Mouse (Mus musculus) MEL (cell line): ENCODE results near the gene Rph3al.

Experiments used
- CHD1 ChIP-seq: IDR thresholded peaks from 2 replicates; pipeline ENCODE4 v1.6.1; 2012; ENCODE audit warnings: low read depth, mild to moderate bottlenecking, inconsistent platforms, low read length, improper control_type of control experiment
- CTCF ChIP-seq, 3 experiments: IDR thresholded peaks in 2 of 3; conservative IDR thresholded peaks in 1 of 3; 2 replicates each; pipeline ENCODE4 v1.5.1; 2011 to 2012; ENCODE audit warnings: low read length in 3 of 3, low read depth in 2 of 3, mild to moderate bottlenecking in 2 of 3, improper control_type of control experiment in 1 of 3, inconsistent platforms in 1 of 3, mixed read lengths in 1 of 3, moderate library complexity in 1 of 3; ENCODE audit not compliant: control insufficient read depth in 1 of 3, insufficient read depth in 1 of 3, poor library complexity in 1 of 3, severe bottlenecking in 1 of 3
- E2F4 ChIP-seq: IDR thresholded peaks from 2 replicates; pipeline ENCODE4 v1.6.1; 2011; ENCODE audit warnings: low read depth, low read length, improper control_type of control experiment, borderline replicate concordance
- MEF2A ChIP-seq: IDR thresholded peaks from 2 replicates; pipeline ENCODE4 v1.6.1; 2014; ENCODE audit warnings: low read depth, mild to moderate bottlenecking, inconsistent platforms, low read length, improper control_type of control experiment; ENCODE audit not compliant: poor library complexity, insufficient replicate concordance, severe bottlenecking; ENCODE audit errors: extremely low read depth
- MXI1 ChIP-seq: IDR thresholded peaks from 2 replicates; pipeline ENCODE4 v1.6.1; 2011; ENCODE audit warnings: mild to moderate bottlenecking, low read depth, low read length, improper control_type of control experiment
- TBP ChIP-seq: IDR thresholded peaks from 2 replicates; pipeline ENCODE4 v1.8.0; 2011; ENCODE audit warnings: low read depth, low read length, improper control_type of control experiment
- ZMIZ1 ChIP-seq: IDR thresholded peaks from 2 replicates; pipeline ENCODE4 v1.6.1; 2012; ENCODE audit warnings: low read depth, mild to moderate bottlenecking, inconsistent platforms, low read length, improper control_type of control experiment, moderate library complexity

DNA sequence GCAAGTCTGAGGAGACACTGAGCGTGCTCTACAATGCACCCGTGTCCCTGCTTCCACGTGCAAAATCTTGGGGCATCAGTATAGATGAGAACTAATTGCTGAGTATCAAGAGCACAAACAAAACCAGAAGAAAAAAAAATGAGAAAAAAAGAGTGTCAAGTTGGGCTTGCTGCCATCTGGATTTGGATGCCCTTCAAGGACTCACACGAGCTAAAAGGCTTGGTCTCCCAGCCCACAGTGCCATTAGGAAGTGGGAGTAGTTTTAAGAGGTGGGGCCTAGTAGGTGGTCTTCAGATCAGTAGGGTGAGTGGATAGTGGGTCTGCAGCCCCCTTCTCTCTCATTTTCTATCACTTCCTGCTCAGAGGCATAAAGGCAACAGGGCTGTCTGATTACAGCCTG, 75.8 kb downstream of the Rph3al start:
- TF ChIP-seq E2F4 (no peak), MXI1 (no peak), MEF2A (no peak), ZMIZ1 (no peak), CTCF (IDR thresholded peaks at IDR 0.05 in 2 of 3, conservative IDR thresholded peaks at IDR 0.05 in 1 of 3; ENCODE audit: control insufficient read depth in 1 of 3, insufficient read depth in 1 of 3, low read depth in 2 of 3, low read length in 3 of 3, poor library complexity in 1 of 3, severe bottlenecking in 1 of 3) (no peak), TBP (no peak), CHD1 (no peak)
